Mouse (Mus musculus): ENCODE results near the gene Dtl.

DNA sequence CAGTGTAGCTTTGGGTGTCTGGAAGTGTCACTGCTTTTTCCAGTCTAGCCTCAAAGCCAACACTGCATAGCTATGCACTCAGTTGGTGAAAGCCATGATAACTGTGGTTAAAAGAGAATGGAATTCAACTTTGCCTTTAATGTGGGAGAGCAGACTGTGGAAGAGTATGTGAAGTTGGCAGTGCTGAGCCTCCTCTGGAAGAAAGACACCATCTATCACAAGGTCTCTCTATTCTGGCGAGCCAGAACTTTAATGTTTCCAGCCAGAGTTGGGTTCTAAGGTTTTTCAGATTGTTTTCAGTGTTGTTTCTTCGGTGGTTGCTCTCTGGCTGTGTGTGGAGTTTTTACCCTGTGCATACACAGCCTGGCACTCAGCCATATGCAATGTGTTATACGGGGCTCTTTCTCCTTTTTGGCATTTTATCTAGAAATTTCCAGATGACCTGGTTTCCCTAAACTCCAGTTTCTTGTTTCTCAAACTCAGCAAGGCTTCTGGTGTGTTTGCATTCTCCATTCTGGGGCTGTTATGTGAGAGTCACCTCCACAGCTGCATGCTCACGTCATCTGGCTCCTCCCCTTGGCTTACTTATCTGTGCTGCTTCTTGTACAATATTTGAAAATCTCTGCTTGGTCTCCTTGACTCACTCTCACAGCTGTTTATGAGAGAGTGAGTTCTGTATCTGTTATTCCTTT is 47.3 kb downstream of the Dtl start:
- TF ChIP-seq CTCF (IDR thresholded peaks at IDR 0.05; ENCODE audit: insufficient read depth, low read length) (no peak), POLR2A (IDR thresholded peaks at IDR 0.05; ENCODE audit: borderline replicate concordance, extremely low read depth, low read depth, low read length) (no peak)
